Mouse (Mus musculus): Measurements from ENCODE around the gene Gli1. TPM values are rescaled to one million over a fixed set of nuclear protein-coding genes. Genes with fewer than 3 reads are reported as not detected.
A peak's percentile ranks its signal among the peaks of the same experiment; 100 is the strongest.

Gli1 gene
- total RNA-seq, 1 experiment from 2014 or later: not detected

- ATAC-seq (replicated peaks in 1 of 2; ENCODE audit: insufficient read depth in 1 of 2, low FRiP score in 2 of 2, low TSS enrichment in 1 of 2, low read depth in 1 of 2, poor library complexity in 2 of 2, severe bottlenecking in 2 of 2): peak; percentile 33 to 39
Observed at GRCm38 (mm10) chr10:127288800-127289572, 52.8 kb downstream of the Gli1 start, which contains the start of gene Mbd6. Gene Mbd6, minus strand, starts transcription at chr10:127289018.

GRCm38 (mm10) chr10:127288328-127288799 lies 53.4 kb downstream of the Gli1 start:
- ATAC-seq (replicated peaks in 1 of 2; ENCODE audit: insufficient read depth in 1 of 2, low FRiP score in 2 of 2, low TSS enrichment in 1 of 2, low read depth in 1 of 2, poor library complexity in 2 of 2, severe bottlenecking in 2 of 2): peak; percentile 7 to 9; a peak in 3 of 4 replicates

GRCm38 (mm10) chr10:127287936-127288293 lies 53.9 kb downstream of the Gli1 start:
- ATAC-seq (replicated peaks in 1 of 2; ENCODE audit: insufficient read depth in 1 of 2, low FRiP score in 2 of 2, low TSS enrichment in 1 of 2, low read depth in 1 of 2, poor library complexity in 2 of 2, severe bottlenecking in 2 of 2): no peak

- ATAC-seq (replicated peaks in 1 of 2; ENCODE audit: insufficient read depth in 1 of 2, low FRiP score in 2 of 2, low TSS enrichment in 1 of 2, low read depth in 1 of 2, poor library complexity in 2 of 2, severe bottlenecking in 2 of 2): no peak
Observed at GRCm38 (mm10) chr10:127287271-127287935, 54.4 kb downstream of the Gli1 start.

DNA sequence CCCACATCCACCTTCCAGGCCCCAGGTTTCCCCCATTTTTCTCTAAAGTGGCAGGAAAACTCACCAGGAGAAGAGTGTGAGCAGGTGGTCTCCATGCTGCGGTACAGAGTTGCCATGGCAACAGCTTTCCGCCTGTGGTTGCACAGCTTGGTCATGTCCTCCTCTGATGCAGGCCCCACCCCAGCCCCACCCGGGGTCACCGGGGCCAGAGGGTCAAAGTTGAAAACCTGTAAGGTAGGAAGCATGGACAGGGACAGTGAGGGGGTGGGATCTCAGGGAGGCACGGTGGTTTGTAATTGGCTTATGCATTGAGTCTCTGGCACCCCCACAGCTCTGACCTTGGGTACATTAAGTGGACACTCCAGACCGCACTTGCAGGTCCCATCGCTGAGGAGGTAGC lies 55.0 kb downstream of the Gli1 start:
- no peak for ATAC-seq (replicated peaks in 1 of 2; ENCODE audit: insufficient read depth in 1 of 2, low FRiP score in 2 of 2, low TSS enrichment in 1 of 2, low read depth in 1 of 2, poor library complexity in 2 of 2, severe bottlenecking in 2 of 2)

- no peak for ATAC-seq (replicated peaks in 1 of 2; ENCODE audit: insufficient read depth in 1 of 2, low FRiP score in 2 of 2, low TSS enrichment in 1 of 2, low read depth in 1 of 2, poor library complexity in 2 of 2, severe bottlenecking in 2 of 2)
Observed at GRCm38 (mm10) chr10:127286194-127286593, 55.6 kb downstream of the Gli1 start.

GRCm38 (mm10) chr10:127285644-127286043 lies 56.1 kb downstream of the Gli1 start:
- ATAC-seq (replicated peaks in 1 of 2; ENCODE audit: insufficient read depth in 1 of 2, low FRiP score in 2 of 2, low TSS enrichment in 1 of 2, low read depth in 1 of 2, poor library complexity in 2 of 2, severe bottlenecking in 2 of 2): no peak

GRCm38 (mm10) chr10:127284724-127285500 lies 56.9 kb downstream of the Gli1 start:
- no peak for ATAC-seq (replicated peaks in 1 of 2; ENCODE audit: insufficient read depth in 1 of 2, low FRiP score in 2 of 2, low TSS enrichment in 1 of 2, low read depth in 1 of 2, poor library complexity in 2 of 2, severe bottlenecking in 2 of 2)

GRCm38 (mm10) chr10:127284105-127284622 lies 57.6 kb downstream of the Gli1 start:
- no peak for ATAC-seq (replicated peaks in 1 of 2; ENCODE audit: insufficient read depth in 1 of 2, low FRiP score in 2 of 2, low TSS enrichment in 1 of 2, low read depth in 1 of 2, poor library complexity in 2 of 2, severe bottlenecking in 2 of 2)

- ATAC-seq (replicated peaks in 1 of 2; ENCODE audit: insufficient read depth in 1 of 2, low FRiP score in 2 of 2, low TSS enrichment in 1 of 2, low read depth in 1 of 2, poor library complexity in 2 of 2, severe bottlenecking in 2 of 2): no peak
Observed at GRCm38 (mm10) chr10:127282620-127283215, 59.1 kb downstream of the Gli1 start.

DNA sequence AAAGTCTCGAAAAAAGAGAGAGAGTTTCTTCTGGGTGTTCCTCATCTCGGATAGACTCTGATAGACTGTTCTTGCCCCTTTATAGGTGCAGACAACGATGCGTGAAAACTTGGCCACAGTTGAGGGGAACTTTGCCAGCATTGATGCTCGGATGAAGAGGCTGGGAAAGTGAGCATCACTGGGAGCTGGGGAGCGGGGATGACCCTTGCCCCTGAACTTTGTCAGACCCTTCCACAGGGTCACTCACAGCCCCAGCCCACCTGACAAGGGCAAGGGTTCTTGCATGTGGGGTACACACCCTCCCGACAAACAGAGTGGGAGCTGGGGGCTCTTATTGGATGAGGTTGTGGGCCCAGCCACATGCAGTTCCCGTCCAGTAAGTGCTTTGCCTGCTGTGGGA lies 60.5 kb downstream of the Gli1 start:
- no peak for ATAC-seq (replicated peaks in 1 of 2; ENCODE audit: insufficient read depth in 1 of 2, low FRiP score in 2 of 2, low TSS enrichment in 1 of 2, low read depth in 1 of 2, poor library complexity in 2 of 2, severe bottlenecking in 2 of 2)

Other genes starting within 250 kb of the Gli1 start
- 157 and 201 TPM in 2 replicates for gene Os9, start 220.8 kb downstream of the Gli1 start, total RNA-seq (2017)
- gene B4galnt1, start 176.7 kb downstream of the Gli1 start, total RNA-seq (2017): 43.3 and 48.6 TPM in 2 replicates
- gene Slc26a10, start 161.3 kb downstream of the Gli1 start, total RNA-seq (2017): 0.30 and 0.50 TPM in 2 replicates
- 8.7 and 18.4 TPM in 2 replicates for gene Arhgef25, start 151.9 kb downstream of the Gli1 start, total RNA-seq (2017)
- gene Dtx3, start 146.2 kb downstream of the Gli1 start, total RNA-seq (2017): 56.2 and 56.8 TPM in 2 replicates
- 14.8 and 19.7 TPM in 2 replicates for gene Pip4k2c, start 130.4 kb downstream of the Gli1 start, total RNA-seq (2017)
- gene Kif5a, start 78.6 kb downstream of the Gli1 start, total RNA-seq (2017): 0.94 and 1.5 TPM in 2 replicates
- gene Dctn2, start 75.6 kb downstream of the Gli1 start, total RNA-seq (2017): 85.8 and 96.8 TPM in 2 replicates
- gene Mbd6, start 53.0 kb downstream of the Gli1 start, total RNA-seq (2017): 5.9 and 6.3 TPM in 2 replicates
- gene Mars, start 30.2 kb downstream of the Gli1 start, total RNA-seq (2017): 104 and 211 TPM in 2 replicates
- 29.5 and 43.7 TPM in 2 replicates for gene Arhgap9, start 20.0 kb downstream of the Gli1 start, total RNA-seq (2017)
- gene Inhbe, start 12.4 kb upstream of the Gli1 start, total RNA-seq (2017): 0.13 TPM in 1 of 2 replicates, not detected in the other
- gene Inhbc, start 28.5 kb upstream of the Gli1 start, total RNA-seq (2017): not detected in 2 replicates
- gene R3hdm2, start 38.4 kb upstream of the Gli1 start, total RNA-seq (2017): 41.3 and 73.9 TPM in 2 replicates
- 1.6 TPM in 1 of 2 replicates, not detected in the other for gene Stac3, start 159.7 kb upstream of the Gli1 start, total RNA-seq (2017)
- gene Ndufa4l2, start 173.0 kb upstream of the Gli1 start, total RNA-seq (2017): not detected in 2 replicates
- gene Shmt2, start 180.5 kb upstream of the Gli1 start, total RNA-seq (2017): 72.9 and 77.9 TPM in 2 replicates
- 0.31 TPM in 1 of 2 replicates, not detected in the other for gene Nxph4, start 192.6 kb upstream of the Gli1 start, total RNA-seq (2017)